Mouse (Mus musculus): ENCODE data around the gene Zfp260.

Gene Zfp260

GRCm38 (mm10) chr7:30122188-30122530, 27.6 kb downstream of the Zfp260 start:
- in situ Hi-C loops (cut with MboI) = no loop called here

GRCm38 (mm10) chr7:30129900-30130299, 35.3 kb downstream of the Zfp260 start:
- in situ Hi-C loops (cut with MboI) = no loop called here

- in situ Hi-C loops (cut with MboI) = no loop called here
These were observed 37.8 kb downstream of the Zfp260 start for GRCm38 (mm10) chr7:30132396-30132795.

- in situ Hi-C loops (cut with MboI) = no loop called here
These were observed 42.2 kb downstream of the Zfp260 start for GRCm38 (mm10) chr7:30136826-30137225.

- in situ Hi-C loops (cut with MboI) = no loop called here
These were observed 48.6 kb downstream of the Zfp260 start for GRCm38 (mm10) chr7:30143170-30143554.

GRCm38 (mm10) chr7:30143555-30144209, 49.1 kb downstream of the Zfp260 start:
- in situ Hi-C loops (cut with MboI) = no loop called here

GRCm38 (mm10) chr7:30147011-30147410, 52.4 kb downstream of the Zfp260 start:
- in situ Hi-C loops (cut with MboI) = no loop called here

- in situ Hi-C loops (cut with MboI) = no loop called here
These were observed 59.5 kb downstream of the Zfp260 start for GRCm38 (mm10) chr7:30154040-30154439.

GRCm38 (mm10) chr7:30155507-30155906, 60.9 kb downstream of the Zfp260 start:
- in situ Hi-C loops (cut with MboI) = no loop called here

Data from mature B cell (primary cell).